24 mouse cellular contexts compared by ENCODE assay signal in the genomic region with DNA sequence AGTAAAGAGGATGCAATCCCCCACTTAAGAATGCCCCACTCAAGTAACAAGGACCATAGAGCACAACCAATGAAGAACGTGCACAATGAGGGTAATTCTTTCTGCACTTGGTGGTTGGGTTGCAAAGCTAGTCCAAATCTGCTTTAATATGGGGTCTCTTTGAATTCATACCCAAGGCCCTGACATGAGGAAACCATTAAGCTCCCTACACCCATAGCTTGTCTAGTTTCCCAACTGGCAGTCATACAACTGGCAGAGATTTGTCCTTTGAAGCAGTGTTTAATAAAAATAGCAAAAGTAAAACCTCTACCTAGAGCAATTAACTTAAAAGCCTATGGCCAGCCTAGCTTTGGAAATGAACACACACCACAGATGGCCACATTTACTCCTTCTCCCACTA.
A peak's percentile ranks its signal among the peaks of the same experiment; 100 is the strongest.
DNase-seq lines count a peak whose midpoint lies in the region; ATAC-seq and TF ChIP-seq lines count a peak whose summit lies in the region.
"Had no signal": no experiment of that assay in that cellular context is flagged by ENCODE, and none has a peak within 500 bp of the region (broad histone marks: within the 10 kb centered on the region; RNA-seq: fewer than 3 reads in every experiment).

No protein-coding gene starts in this region.

- DNase-seq in embryonic facial prominence, embryonic 14.5 days (ENCODE audit: low spot score): peak; percentile 43
- DNase-seq in embryonic facial prominence, embryonic 10.5 days (ENCODE audit: low spot score): no peak
- no peak for DNase-seq in limb, embryonic 10.5 days (ENCODE audit: low spot score)
- DNase-seq in limb, embryonic 14.5 days (ENCODE audit: low spot score): peak; percentile 80
- DNase-seq in liver, postnatal 0 days: no peak
- no peak for DNase-seq in yolk sac, embryonic 10.5 days (ENCODE audit: low spot score)
- DNase-seq: adrenal gland, adult 8-10 months; adrenal gland, postnatal 14 days; adrenal gland, postnatal 36 days; B cell, adult 2 months; cerebellum, adult 11-12 months; cerebellum, adult 2 months; cerebellum, adult 9-10 months; cerebellum, postnatal 10 days; cerebellum, postnatal 25 days had no signal

- ATAC-seq in embryonic facial prominence, embryonic 14.5 days (ENCODE audit: low read depth): no peak
- ATAC-seq in limb, embryonic 12.5 days (ENCODE audit: insufficient number of reproducible peaks, insufficient read depth, low FRiP score, low TSS enrichment, low read depth): no peak
- peak; percentile 58 for ATAC-seq in limb, embryonic 14.5 days (ENCODE audit: low FRiP score, low read depth)
- ATAC-seq in liver, postnatal 0 days: no peak
- ATAC-seq: activated CD4-positive, CD25-positive, alpha-beta regulatory T cell, adult 4 months; CD4-positive, CD25-positive, alpha-beta regulatory T cell, adult 4 months; forebrain, embryonic 13.5 days; forebrain, embryonic 15.5 days; Patski had no signal

- H3K9ac ChIP-seq in embryonic facial prominence, embryonic 14.5 days (ENCODE audit: low read depth, low read length): no peak overlapping the region
- H3K9ac ChIP-seq in limb, embryonic 12.5 days (replicated peaks): no peak overlapping the region
- no peak overlapping the region for H3K9ac ChIP-seq in limb, embryonic 14.5 days (ENCODE audit: low read depth, low read length, severe bottlenecking)
- no peak overlapping the region for H3K9ac ChIP-seq in liver, postnatal 0 days (replicated peaks)
- H3K9ac ChIP-seq: embryonic facial prominence, embryonic 13.5 days; forebrain, embryonic 13.5 days; forebrain, embryonic 15.5 days had no signal

- H3K4me2 ChIP-seq in embryonic facial prominence, embryonic 14.5 days (ENCODE audit: low read depth, low read length): no peak overlapping the region
- H3K4me2 ChIP-seq in limb, embryonic 12.5 days: no peak overlapping the region
- no peak overlapping the region for H3K4me2 ChIP-seq in limb, embryonic 14.5 days (replicated peaks; ENCODE audit: low read depth, low read length, severe bottlenecking)
- no peak overlapping the region for H3K4me2 ChIP-seq in liver, postnatal 0 days (ENCODE audit: low read depth, low read length)
- H3K4me2 ChIP-seq: embryonic facial prominence, embryonic 13.5 days; forebrain, embryonic 13.5 days; forebrain, embryonic 15.5 days had no signal

- H3K27me3 ChIP-seq in embryonic facial prominence, embryonic 14.5 days (replicated peaks; ENCODE audit: control insufficient read depth, insufficient read depth, low read length): no peaks in the 10 kb centered on the region
- H3K27me3 ChIP-seq in embryonic facial prominence, embryonic 10.5 days (replicated peaks; ENCODE audit: low read depth, poor library complexity, severe bottlenecking): no peaks in the 10 kb centered on the region
- H3K27me3 ChIP-seq in limb, embryonic 12.5 days: no peaks in the 10 kb centered on the region
- H3K27me3 ChIP-seq in limb, embryonic 10.5 days (ENCODE audit: low read depth, poor library complexity, severe bottlenecking): no peaks in the 10 kb centered on the region
- H3K27me3 ChIP-seq in limb, embryonic 14.5 days (ENCODE audit: control insufficient read depth, insufficient read depth, low read length): no peaks in the 10 kb centered on the region
- H3K27me3 ChIP-seq in liver, postnatal 0 days (ENCODE audit: insufficient read depth, low read length): no peaks in the 10 kb centered on the region
- H3K27me3 ChIP-seq: CH12.LX; embryonic facial prominence, embryonic 13.5 days; forebrain, embryonic 13.5 days; forebrain, embryonic 15.5 days; Patski had no signal

- peaks cover 7% of the 10 kb centered on the region for H3K4me1 ChIP-seq in embryonic facial prominence, embryonic 14.5 days (ENCODE audit: control insufficient read depth, insufficient read depth, low read length)
- peaks cover 10% of the 10 kb centered on the region for H3K4me1 ChIP-seq in embryonic facial prominence, embryonic 10.5 days
- H3K4me1 ChIP-seq in limb, embryonic 12.5 days (replicated peaks): peaks cover 17% of the 10 kb centered on the region
- H3K4me1 ChIP-seq in limb, embryonic 10.5 days: peaks cover 13% of the 10 kb centered on the region
- peaks cover 21% of the 10 kb centered on the region for H3K4me1 ChIP-seq in limb, embryonic 14.5 days (ENCODE audit: control insufficient read depth, insufficient read depth, low read length)
- H3K4me1 ChIP-seq in liver, postnatal 0 days (ENCODE audit: insufficient read depth): no peaks in the 10 kb centered on the region
- H3K4me1 ChIP-seq: forebrain, embryonic 13.5 days; forebrain, embryonic 15.5 days had no signal

- no peaks in the 10 kb centered on the region for H3K9me3 ChIP-seq in embryonic facial prominence, embryonic 14.5 days (ENCODE audit: control insufficient read depth, low read length)
- H3K9me3 ChIP-seq in embryonic facial prominence, embryonic 10.5 days: no peaks in the 10 kb centered on the region; the same call in 1 of the 2 replicates
- no peaks in the 10 kb centered on the region for H3K9me3 ChIP-seq in limb, embryonic 12.5 days
- H3K9me3 ChIP-seq in limb, embryonic 10.5 days (replicated peaks): no peaks in the 10 kb centered on the region
- no peaks in the 10 kb centered on the region for H3K9me3 ChIP-seq in limb, embryonic 14.5 days (ENCODE audit: control insufficient read depth, low read length)
- H3K9me3 ChIP-seq in liver, postnatal 0 days (ENCODE audit: low read length): no peaks in the 10 kb centered on the region
- H3K9me3 ChIP-seq: forebrain, embryonic 13.5 days; forebrain, embryonic 15.5 days had no signal

- no peak for TF ChIP-seq CTCF in liver, postnatal 0 days (IDR thresholded peaks at IDR 0.05; ENCODE audit: low read depth)

- H3K4me3 ChIP-seq in embryonic facial prominence, embryonic 14.5 days (ENCODE audit: low read depth, low read length): no peak overlapping the region
- no peak overlapping the region for H3K4me3 ChIP-seq in embryonic facial prominence, embryonic 10.5 days
- H3K4me3 ChIP-seq in limb, embryonic 12.5 days (replicated peaks): no peak overlapping the region
- H3K4me3 ChIP-seq in limb, embryonic 10.5 days: no peak overlapping the region
- H3K4me3 ChIP-seq in limb, embryonic 14.5 days (replicated peaks; ENCODE audit: low read length): no peak overlapping the region
- no peak overlapping the region for H3K4me3 ChIP-seq in liver, postnatal 0 days (ENCODE audit: low read depth, low read length)
- H3K4me3 ChIP-seq: embryonic facial prominence, embryonic 13.5 days; forebrain, embryonic 13.5 days; forebrain, embryonic 15.5 days had no signal

- no peak overlapping the region for H3K27ac ChIP-seq in embryonic facial prominence, embryonic 14.5 days (replicated peaks; ENCODE audit: low read depth, low read length)
- H3K27ac ChIP-seq in embryonic facial prominence, embryonic 10.5 days (replicated peaks): no peak overlapping the region
- H3K27ac ChIP-seq in limb, embryonic 12.5 days: peak overlapping the region; percentile 50
- H3K27ac ChIP-seq in limb, embryonic 10.5 days: no peak overlapping the region
- H3K27ac ChIP-seq in limb, embryonic 14.5 days (replicated peaks; ENCODE audit: low read depth, low read length): 0 out of 2 replicates have a peak overlapping the region, but pooled peaks have one; percentile 43
- no peak overlapping the region for H3K27ac ChIP-seq in liver, postnatal 0 days (ENCODE audit: low read depth)
- H3K27ac ChIP-seq: embryonic facial prominence, embryonic 13.5 days; forebrain, embryonic 13.5 days; forebrain, embryonic 15.5 days had no signal

- WGBS in embryonic facial prominence, embryonic 14.5 days: 52% methylated on average over 1 of the region's 1 CpGs
- WGBS in embryonic facial prominence, embryonic 10.5 days: 87% methylated on average over 1 of the region's 1 CpGs
- 57% methylated on average over 1 of the region's 1 CpGs for WGBS in limb, embryonic 12.5 days
- 77% methylated on average over 1 of the region's 1 CpGs for WGBS in limb, embryonic 10.5 days
- WGBS in limb, embryonic 14.5 days: 46% methylated on average over 1 of the region's 1 CpGs
- WGBS in liver, postnatal 0 days (ENCODE audit: insufficient replicate concordance): 68% methylated on average over 1 of the region's 1 CpGs

- no peak for TF ChIP-seq POLR2A in limb, embryonic 14.5 days (IDR thresholded peaks at IDR 0.05; ENCODE audit: borderline replicate concordance, extremely low read depth, insufficient read depth, insufficient read length)

- no peak for TF ChIP-seq EP300 in liver, postnatal 0 days (IDR thresholded peaks at IDR 0.05; ENCODE audit: low read depth)

- H3K36me3 ChIP-seq in embryonic facial prominence, embryonic 14.5 days (ENCODE audit: control insufficient read depth, insufficient read depth, low read length): no peaks in the 10 kb centered on the region
- H3K36me3 ChIP-seq in embryonic facial prominence, embryonic 10.5 days (replicated peaks): no peaks in the 10 kb centered on the region
- no peaks in the 10 kb centered on the region for H3K36me3 ChIP-seq in limb, embryonic 12.5 days
- H3K36me3 ChIP-seq in limb, embryonic 10.5 days: no peaks in the 10 kb centered on the region
- no peaks in the 10 kb centered on the region for H3K36me3 ChIP-seq in limb, embryonic 14.5 days (ENCODE audit: control insufficient read depth, insufficient read depth, low read length)
- H3K36me3 ChIP-seq in liver, postnatal 0 days (replicated peaks; ENCODE audit: insufficient read depth, low read length): no peaks in the 10 kb centered on the region
- H3K36me3 ChIP-seq: embryonic facial prominence, embryonic 13.5 days; forebrain, embryonic 15.5 days; G1E had no signal

Comparison
In these comparisons a context has a peak if more than half of its experiments do, and no peak if none do; other contexts are left out.
1. DNase-seq: peak in embryonic facial prominence, embryonic 14.5 days (single experiment) and limb, embryonic 14.5 days (single experiment); none in embryonic facial prominence, embryonic 10.5 days (single experiment), limb, embryonic 10.5 days (single experiment), liver, postnatal 0 days (single experiment) and yolk sac, embryonic 10.5 days (single experiment).
2. H3K27ac ChIP-seq: peak in limb, embryonic 12.5 days (single experiment) and limb, embryonic 14.5 days (single experiment); none in embryonic facial prominence, embryonic 14.5 days (single experiment), embryonic facial prominence, embryonic 10.5 days (single experiment), limb, embryonic 10.5 days (single experiment) and liver, postnatal 0 days (single experiment).